Mouse (Mus musculus) MEL (cell line): Measurements from ENCODE around the gene Ccdc120. TPM values are rescaled to one million over a fixed set of nuclear protein-coding genes. Genes with fewer than 3 reads are reported as not detected.

Source experiments
- DNase-seq: peaks from one replicate; pipeline ENCODE4 v3.0.0; 2011; ENCODE audit warnings: low read depth, low spot score
- H3K27ac ChIP-seq: 2 replicates; pipeline ENCODE4 v1.5.1; 2012; ENCODE audit warnings: low read depth, mild to moderate bottlenecking, control low read depth, low read length, moderate library complexity; ENCODE audit not compliant: control insufficient read depth
- H3K27me3 ChIP-seq, 2 experiments: fragments of 150-350 bp in 1 of 2; sonication (generic) in 1 of 2; 2 replicates each; pipeline ENCODE4 v1.6.1; 2012; ENCODE audit warnings: low read length in 2 of 2, mild to moderate bottlenecking in 2 of 2, improper control_type of control experiment in 1 of 2, moderate library complexity in 1 of 2; ENCODE audit not compliant: insufficient read depth in 2 of 2, control insufficient read depth in 1 of 2
- H3K36me3 ChIP-seq, 2 experiments: 2 replicates each; pipeline ENCODE4 v1.6.1; 2012 to 2014; ENCODE audit warnings: low read length in 2 of 2, improper control_type of control experiment in 1 of 2, inconsistent platforms in 1 of 2, mild to moderate bottlenecking in 1 of 2; ENCODE audit not compliant: insufficient read depth in 2 of 2, control insufficient read depth in 1 of 2
- H3K4me1 ChIP-seq, 2 experiments: fragments of 150-350 bp in 1 of 2; sonication (generic) in 1 of 2; 2 replicates each; pipeline ENCODE4 v1.6.1; 2012; ENCODE audit warnings: low read length in 2 of 2, improper control_type of control experiment in 1 of 2, mild to moderate bottlenecking in 1 of 2; ENCODE audit not compliant: insufficient read depth in 2 of 2, control insufficient read depth in 1 of 2
- H3K4me3 ChIP-seq, 2 experiments: fragments of 150-350 bp in 1 of 2; sonication (generic) in 1 of 2; 2 replicates each; pipeline ENCODE4 v1.5.1; 2012; ENCODE audit warnings: low read depth in 2 of 2, low read length in 2 of 2, mild to moderate bottlenecking in 2 of 2, moderate library complexity in 2 of 2, control low read depth in 1 of 2, improper control_type of control experiment in 1 of 2; ENCODE audit not compliant: control insufficient read depth in 1 of 2, insufficient read depth in 1 of 2
- H3K79me2 ChIP-seq: 2 replicates; pipeline ENCODE4 v1.6.1; 2012; ENCODE audit warnings: mild to moderate bottlenecking, low read length, moderate library complexity; ENCODE audit not compliant: control insufficient read depth, poor library complexity, insufficient read depth
- H3K9ac ChIP-seq: 2 replicates; pipeline ENCODE4 v1.6.1; 2012; ENCODE audit warnings: low read depth, mild to moderate bottlenecking, control low read depth, low read length, moderate library complexity; ENCODE audit not compliant: control insufficient read depth, poor library complexity, severe bottlenecking
- H3K9me3 ChIP-seq: fragments of 150-350 bp; sonication (generic); replicated peaks from 2 replicates; pipeline ENCODE4 v1.6.1; 2012; ENCODE audit warnings: mild to moderate bottlenecking, low read length, improper control_type of control experiment, moderate library complexity; ENCODE audit not compliant: insufficient read depth
- BHLHE40 ChIP-seq: IDR thresholded peaks from 2 replicates; pipeline ENCODE4 v1.6.1; 2012; ENCODE audit warnings: low read depth, mild to moderate bottlenecking, inconsistent platforms, low read length, improper control_type of control experiment, borderline replicate concordance
- ELF1 ChIP-seq: IDR thresholded peaks from 2 replicates; pipeline ENCODE4 v1.6.1; 2014; ENCODE audit warnings: low read depth, mild to moderate bottlenecking, inconsistent platforms, low read length, improper control_type of control experiment, moderate library complexity
- ETS1 ChIP-seq: IDR thresholded peaks from 2 replicates; pipeline ENCODE4 v1.6.1; 2012; ENCODE audit warnings: low read depth, mild to moderate bottlenecking, inconsistent platforms, low read length, improper control_type of control experiment, moderate library complexity
- GATA1 ChIP-seq: IDR thresholded peaks from 2 replicates; pipeline ENCODE4 v1.6.1; 2011; ENCODE audit warnings: low read depth, low read length, improper control_type of control experiment
- HCFC1 ChIP-seq: IDR thresholded peaks from 2 replicates; pipeline ENCODE4 v1.6.1; 2012; ENCODE audit warnings: low read depth, mild to moderate bottlenecking, inconsistent platforms, low read length, improper control_type of control experiment, moderate library complexity
- KAT2A ChIP-seq: conservative IDR thresholded peaks from 2 replicates; pipeline ENCODE4 v1.6.1; 2012; ENCODE audit warnings: low read depth, low read length, improper control_type of control experiment, inconsistent platforms
- MAX ChIP-seq: IDR thresholded peaks from 2 replicates; pipeline ENCODE4 v1.6.1; 2011; ENCODE audit warnings: low read length, improper control_type of control experiment
- MEF2A ChIP-seq: IDR thresholded peaks from 2 replicates; pipeline ENCODE4 v1.6.1; 2014; ENCODE audit warnings: low read depth, mild to moderate bottlenecking, inconsistent platforms, low read length, improper control_type of control experiment; ENCODE audit not compliant: poor library complexity, insufficient replicate concordance, severe bottlenecking; ENCODE audit errors: extremely low read depth
- MXI1 ChIP-seq: IDR thresholded peaks from 2 replicates; pipeline ENCODE4 v1.6.1; 2011; ENCODE audit warnings: mild to moderate bottlenecking, low read depth, low read length, improper control_type of control experiment
- MYC ChIP-seq: IDR thresholded peaks from 2 replicates; pipeline ENCODE4 v1.6.1; 2011; ENCODE audit warnings: low read depth, mild to moderate bottlenecking, low read length, improper control_type of control experiment, moderate library complexity
- NELFE ChIP-seq: IDR thresholded peaks from 2 replicates; pipeline ENCODE4 v1.6.1; 2011; ENCODE audit warnings: low read depth, low read length, improper control_type of control experiment
- NRF1 ChIP-seq: IDR thresholded peaks from 2 replicates; pipeline ENCODE4 v1.6.1; 2014; ENCODE audit warnings: low read depth, mild to moderate bottlenecking, inconsistent platforms, low read length, improper control_type of control experiment, moderate library complexity; ENCODE audit not compliant: poor library complexity, insufficient read depth, severe bottlenecking
- POLR2A ChIP-seq, 2 experiments: IDR thresholded peaks; 2 replicates each; pipeline ENCODE4 v1.6.1; 2011 to 2012; ENCODE audit warnings: low read length in 2 of 2, mild to moderate bottlenecking in 2 of 2, control low read depth in 1 of 2, improper control_type of control experiment in 1 of 2, low read depth in 1 of 2, moderate library complexity in 1 of 2; ENCODE audit not compliant: control insufficient read depth in 1 of 2, insufficient read depth in 1 of 2, poor library complexity in 1 of 2
- POLR2AphosphoS2 ChIP-seq: IDR thresholded peaks from 2 replicates; pipeline ENCODE4 v1.6.1; 2011; ENCODE audit warnings: low read length, improper control_type of control experiment
- SIN3A ChIP-seq: IDR thresholded peaks from 2 replicates; pipeline ENCODE4 v1.6.1; 2012; ENCODE audit warnings: low read length, improper control_type of control experiment, inconsistent platforms
- TAL1 ChIP-seq: IDR thresholded peaks from 2 replicates; pipeline ENCODE4 v1.6.1; 2012; ENCODE audit warnings: mild to moderate bottlenecking, inconsistent platforms, low read length, moderate library complexity, mixed read lengths
- TBP ChIP-seq: IDR thresholded peaks from 2 replicates; pipeline ENCODE4 v1.8.0; 2011; ENCODE audit warnings: low read depth, low read length, improper control_type of control experiment
- TCF12 ChIP-seq: IDR thresholded peaks from 2 replicates; pipeline ENCODE4 v1.6.1; 2014; ENCODE audit warnings: low read depth, mild to moderate bottlenecking, inconsistent platforms, low read length, improper control_type of control experiment, moderate library complexity
- USF1 ChIP-seq: IDR thresholded peaks from 2 replicates; pipeline ENCODE4 v1.6.1; 2014; ENCODE audit warnings: low read depth, mild to moderate bottlenecking, inconsistent platforms, low read length, improper control_type of control experiment, moderate library complexity
- USF2 ChIP-seq, 2 experiments: IDR thresholded peaks; 2 replicates each; pipeline ENCODE4 v1.6.1; 2011 to 2012; ENCODE audit warnings: improper control_type of control experiment in 2 of 2, low read length in 2 of 2, borderline replicate concordance in 1 of 2, inconsistent platforms in 1 of 2, low read depth in 1 of 2, mild to moderate bottlenecking in 1 of 2; ENCODE audit not compliant: insufficient read depth in 1 of 2
- ZC3H11A ChIP-seq: IDR thresholded peaks from 2 replicates; pipeline ENCODE4 v1.6.1; 2012; ENCODE audit warnings: low read depth, mild to moderate bottlenecking, inconsistent platforms, low read length, improper control_type of control experiment
- ZMIZ1 ChIP-seq: IDR thresholded peaks from 2 replicates; pipeline ENCODE4 v1.6.1; 2012; ENCODE audit warnings: low read depth, mild to moderate bottlenecking, inconsistent platforms, low read length, improper control_type of control experiment, moderate library complexity
- ZNF384 ChIP-seq: IDR thresholded peaks from 2 replicates; pipeline ENCODE4 v1.6.1; 2012; ENCODE audit warnings: low read depth, mild to moderate bottlenecking, inconsistent platforms, low read length, improper control_type of control experiment
- polyA plus RNA-seq, 2 experiments: library from polyadenylated mRNA; stranded (reverse) in 1 of 2; unstranded in 1 of 2; fragments of >175 nt in 1 of 2; fragments of >200 nt in 1 of 2; gene quantifications; 2 replicates each; pipeline versions ENCODE4 v1.2.1 to v1.2.4; 2012; ENCODE audit warnings: low replicate concordance in 2 of 2, low read depth in 1 of 2; ENCODE audit not compliant: insufficient read length in 2 of 2, insufficient read depth in 1 of 2, missing spikeins in 1 of 2
- total RNA-seq: library from RNA; depleted of rRNA; stranded (reverse); fragments of 300-350 nt; gene quantifications from 2 replicates; pipeline ENCODE4 v1.2.3, GENCODE M21; 2012

Gene Ccdc120
- total and polyA plus RNA-seq, 3 experiments = 3.9 to 12.2 TPM; not detected in 1

DNA sequence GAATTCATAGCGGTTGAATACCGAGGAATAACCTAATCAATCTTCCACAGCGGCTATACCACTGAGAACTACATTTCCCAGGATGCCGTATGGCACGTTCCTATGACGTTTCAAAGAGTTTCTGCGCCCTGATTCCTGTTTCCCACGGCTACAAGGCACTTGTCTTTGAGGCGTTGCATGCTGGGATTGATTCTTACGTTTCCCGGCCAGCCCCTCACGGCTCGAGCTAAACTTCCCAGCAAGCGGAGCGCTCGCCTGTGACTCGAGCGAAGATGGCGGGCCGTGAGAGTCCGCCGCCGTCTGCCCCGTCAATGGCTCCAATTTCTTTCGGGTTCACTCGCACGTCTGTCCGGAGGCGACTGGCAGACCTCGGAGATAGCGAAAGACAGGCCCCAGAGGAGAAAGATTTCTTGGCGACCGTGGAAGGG, 53.7 kb downstream of the Ccdc120 start, which contains the start of gene Gpkow:
TSS of gene Gpkow (plus strand) at position 178 of the 428 bp plus-strand sequence.
- Histone ChIP-seq H3K9me3 (no peaks in the 10 kb centered on the region), H3K27me3 (no peaks in the 10 kb centered on the region), H3K79me2 (peaks cover 23% of the 10 kb centered on the region), H3K27ac (peak within 1 kb of the TSS; percentile 40), H3K9ac (peak within 1 kb of the TSS; percentile 75), H3K4me1 (peaks cover 0 to 9% of the 10 kb centered on the region in 2 experiments; a peak in 1 of 4 replicates), H3K36me3 (peaks cover 0 to 6% of the 10 kb centered on the region in 2 experiments; a peak in 2 of 4 replicates), H3K4me3 (peak within 1 kb of the TSS; percentile 81 to 82)
- TF ChIP-seq TBP (peak; percentile 82), HCFC1 (peak; percentile 99), POLR2A (IDR thresholded peaks at IDR 0.05; ENCODE audit: control insufficient read depth in 1 of 2, insufficient read depth in 1 of 2, low read depth in 1 of 2, low read length in 2 of 2, poor library complexity in 1 of 2) (peak; percentile 81 to 95), ZMIZ1 (peak; percentile 75; the same call in 1 of the 2 replicates), NELFE (peak; percentile 91), BHLHE40 (peak; percentile 86; the same call in 1 of the 2 replicates), ZNF384 (no peak), TAL1 (no peak), GATA1 (peak; percentile 11; the same call in 1 of the 2 replicates), MYC (peak; percentile 83; the same call in 1 of the 2 replicates), ELF1 (peak; percentile 95), POLR2AphosphoS2 (peak; percentile 84; the same call in 1 of the 2 replicates), KAT2A (peak; percentile 96), MEF2A (no peak), USF2 (IDR thresholded peaks at IDR 0.05; ENCODE audit: borderline replicate concordance in 1 of 2, insufficient read depth in 1 of 2, low read depth in 1 of 2, low read length in 2 of 2) (no peak), MXI1 (peak; percentile 78), SIN3A (peak; percentile 97), USF1 (peak; percentile 60), TCF12 (peak; percentile 49), ETS1 (peak; percentile 69), NRF1 (peak; percentile 68), ZC3H11A (no peak), MAX (peak; percentile 34; the same call in 1 of the 2 replicates)
- peak; percentile 98 for DNase-seq
